Mouse (Mus musculus): ENCODE data around the gene Vps37d. TPM values are rescaled to one million over a fixed set of nuclear protein-coding genes. Genes with fewer than 3 reads are reported as not detected.

Gene Vps37d
- polyA plus RNA-seq (2014; fragmentation: Nextera tagmentation; extraction: Ambion mirVana) = 11.1 and 13.6 TPM in 2 replicates

- peaks cover 2% of the 10 kb centered on the region; the same call in 1 of the 2 replicates for H3K36me3 ChIP-seq (ENCODE audit: control insufficient read depth, insufficient read depth, low read length)
- H3K9ac ChIP-seq (ENCODE audit: low read length) = peak within 1 kb of the TSS; percentile 98
- ATAC-seq (ENCODE audit: insufficient read depth, low FRiP score, low TSS enrichment) (peak; percentile 86), DNase-seq (ENCODE audit: low spot score) (peak; percentile 96)
- H3K4me1 ChIP-seq (ENCODE audit: control insufficient read depth, insufficient read depth, low read length) = peaks cover 11% of the 10 kb centered on the region
- peak within 1 kb of the TSS; percentile 60 for H3K27ac ChIP-seq (ENCODE audit: low read depth, low read length)
- WGBS = under 1% methylated on average over 37 of the region's 83 CpGs
- peak within 1 kb of the TSS; percentile 97 for H3K4me3 ChIP-seq (ENCODE audit: low read depth, low read length)
- no peaks in the 10 kb centered on the region for H3K27me3 ChIP-seq (ENCODE audit: control insufficient read depth, insufficient read depth, low read length)
- H3K9me3 ChIP-seq (ENCODE audit: control insufficient read depth, low read length) = no peaks in the 10 kb centered on the region
- H3K4me2 ChIP-seq (ENCODE audit: low read depth) = peak within 1 kb of the TSS; percentile 83
Observed at GRCm38 (mm10) chr5:135077564-135078481, at the start of gene Vps37d. Gene Vps37d (minus strand): TSS chr5:135078266.

GRCm38 (mm10) chr5:135127669-135128068 is 49.6 kb upstream of the Vps37d start:
- no peak for ATAC-seq (ENCODE audit: insufficient read depth, low FRiP score, low TSS enrichment)
- 77% methylated on average over 6 of the region's 6 CpGs for WGBS

GRCm38 (mm10) chr5:135126121-135126520 is 48.1 kb upstream of the Vps37d start:
- H3K4me1 ChIP-seq (ENCODE audit: control insufficient read depth, insufficient read depth, low read length) = no peaks in the 10 kb centered on the region
- no peak for DNase-seq (ENCODE audit: low spot score)
- no peaks in the 10 kb centered on the region for H3K36me3 ChIP-seq (ENCODE audit: control insufficient read depth, insufficient read depth, low read length)
- no peak for ATAC-seq (ENCODE audit: insufficient read depth, low FRiP score, low TSS enrichment)
- H3K27me3 ChIP-seq (ENCODE audit: control insufficient read depth, insufficient read depth, low read length) = peaks cover 3% of the 10 kb centered on the region; the same call in 1 of the 2 replicates
- no peaks in the 10 kb centered on the region for H3K9me3 ChIP-seq (ENCODE audit: control insufficient read depth, low read length)
- no peak overlapping the region for H3K9ac ChIP-seq (ENCODE audit: low read length)
- H3K4me2 ChIP-seq (ENCODE audit: low read depth) = no peak overlapping the region
- no peak overlapping the region for H3K27ac ChIP-seq (ENCODE audit: low read depth, low read length)
- WGBS = 55% methylated on average over 6 of the region's 6 CpGs
- H3K4me3 ChIP-seq (ENCODE audit: low read depth, low read length) = no peak overlapping the region

More at GRCm38 (mm10) chr5:135127669-135128068, 49.6 kb upstream of the Vps37d start:
- H3K4me2 ChIP-seq (ENCODE audit: low read depth) = no peak overlapping the region
- DNase-seq (ENCODE audit: low spot score) = no peak
- H3K27me3 ChIP-seq (ENCODE audit: control insufficient read depth, insufficient read depth, low read length) = peaks cover 3% of the 10 kb centered on the region
- no peak overlapping the region for H3K9ac ChIP-seq (ENCODE audit: low read length)
- no peak overlapping the region for H3K27ac ChIP-seq (ENCODE audit: low read depth, low read length)
- H3K9me3 ChIP-seq (ENCODE audit: control insufficient read depth, low read length) = no peaks in the 10 kb centered on the region
- no peaks in the 10 kb centered on the region for H3K4me1 ChIP-seq (ENCODE audit: control insufficient read depth, insufficient read depth, low read length)
- no peak overlapping the region for H3K4me3 ChIP-seq (ENCODE audit: low read depth, low read length)
- no peaks in the 10 kb centered on the region for H3K36me3 ChIP-seq (ENCODE audit: control insufficient read depth, insufficient read depth, low read length)

- no peak overlapping the region for H3K9ac ChIP-seq (ENCODE audit: low read length)
- no peaks in the 10 kb centered on the region for H3K36me3 ChIP-seq (ENCODE audit: control insufficient read depth, insufficient read depth, low read length)
- H3K27ac ChIP-seq (ENCODE audit: low read depth, low read length) = no peak overlapping the region
- ATAC-seq (ENCODE audit: insufficient read depth, low FRiP score, low TSS enrichment) = no peak
- H3K4me3 ChIP-seq (ENCODE audit: low read depth, low read length) = no peak overlapping the region
- H3K27me3 ChIP-seq (ENCODE audit: control insufficient read depth, insufficient read depth, low read length) = peaks cover 6% of the 10 kb centered on the region; the same call in 1 of the 2 replicates
- H3K4me1 ChIP-seq (ENCODE audit: control insufficient read depth, insufficient read depth, low read length) = no peaks in the 10 kb centered on the region
- 62% methylated on average over 4 of the region's 4 CpGs for WGBS
- DNase-seq (ENCODE audit: low spot score) = no peak
- H3K9me3 ChIP-seq (ENCODE audit: control insufficient read depth, low read length) = no peaks in the 10 kb centered on the region
- no peak overlapping the region for H3K4me2 ChIP-seq (ENCODE audit: low read depth)
Observed at GRCm38 (mm10) chr5:135120753-135121152, 42.7 kb upstream of the Vps37d start.

- ATAC-seq (ENCODE audit: insufficient read depth, low FRiP score, low TSS enrichment) = no peak
Observed at GRCm38 (mm10) chr5:135118589-135119081, 40.6 kb upstream of the Vps37d start.

GRCm38 (mm10) chr5:135115241-135115640 is 37.2 kb upstream of the Vps37d start:
- Histone ChIP-seq H3K9me3 (ENCODE audit: control insufficient read depth, low read length) (no peaks in the 10 kb centered on the region), H3K4me1 (ENCODE audit: control insufficient read depth, insufficient read depth, low read length) (no peaks in the 10 kb centered on the region), H3K4me2 (ENCODE audit: low read depth) (no peak overlapping the region), H3K27me3 (ENCODE audit: control insufficient read depth, insufficient read depth, low read length) (peaks cover 2% of the 10 kb centered on the region; the same call in 1 of the 2 replicates), H3K36me3 (ENCODE audit: control insufficient read depth, insufficient read depth, low read length) (no peaks in the 10 kb centered on the region), H3K27ac (ENCODE audit: low read depth, low read length) (no peak overlapping the region), H3K9ac (ENCODE audit: low read length) (no peak overlapping the region), H3K4me3 (ENCODE audit: low read depth, low read length) (no peak overlapping the region)
- 89% methylated on average over 8 of the region's 8 CpGs for WGBS
- ATAC-seq (ENCODE audit: insufficient read depth, low FRiP score, low TSS enrichment) (no peak), DNase-seq (ENCODE audit: low spot score) (no peak)

More at GRCm38 (mm10) chr5:135118589-135119081, 40.6 kb upstream of the Vps37d start:
- no peak overlapping the region for H3K4me3 ChIP-seq (ENCODE audit: low read depth, low read length)
- H3K36me3 ChIP-seq (ENCODE audit: control insufficient read depth, insufficient read depth, low read length) = no peaks in the 10 kb centered on the region
- no peak overlapping the region for H3K27ac ChIP-seq (ENCODE audit: low read depth, low read length)
- no peak overlapping the region for H3K9ac ChIP-seq (ENCODE audit: low read length)
- DNase-seq (ENCODE audit: low spot score) = peak; percentile 65
- H3K9me3 ChIP-seq (ENCODE audit: control insufficient read depth, low read length) = no peaks in the 10 kb centered on the region
- peaks cover 6% of the 10 kb centered on the region; the same call in 1 of the 2 replicates for H3K27me3 ChIP-seq (ENCODE audit: control insufficient read depth, insufficient read depth, low read length)
- H3K4me2 ChIP-seq (ENCODE audit: low read depth) = no peak overlapping the region
- 36% methylated on average over 6 of the region's 6 CpGs for WGBS
- no peaks in the 10 kb centered on the region for H3K4me1 ChIP-seq (ENCODE audit: control insufficient read depth, insufficient read depth, low read length)

GRCm38 (mm10) chr5:135113782-135114181 is 35.7 kb upstream of the Vps37d start:
- Histone ChIP-seq H3K9ac (ENCODE audit: low read length) (no peak overlapping the region), H3K27me3 (ENCODE audit: control insufficient read depth, insufficient read depth, low read length) (peaks cover 5% of the 10 kb centered on the region), H3K36me3 (ENCODE audit: control insufficient read depth, insufficient read depth, low read length) (no peaks in the 10 kb centered on the region), H3K27ac (ENCODE audit: low read depth, low read length) (no peak overlapping the region), H3K9me3 (ENCODE audit: control insufficient read depth, low read length) (no peaks in the 10 kb centered on the region), H3K4me1 (ENCODE audit: control insufficient read depth, insufficient read depth, low read length) (no peaks in the 10 kb centered on the region), H3K4me2 (ENCODE audit: low read depth) (no peak overlapping the region), H3K4me3 (ENCODE audit: low read depth, low read length) (no peak overlapping the region)
- ATAC-seq (ENCODE audit: insufficient read depth, low FRiP score, low TSS enrichment) (no peak), DNase-seq (ENCODE audit: low spot score) (no peak)
- 91% methylated on average over 12 of the region's 12 CpGs for WGBS

GRCm38 (mm10) chr5:135109976-135110375 is 31.9 kb upstream of the Vps37d start:
- Histone ChIP-seq H3K9me3 (ENCODE audit: control insufficient read depth, low read length) (no peaks in the 10 kb centered on the region), H3K36me3 (ENCODE audit: control insufficient read depth, insufficient read depth, low read length) (no peaks in the 10 kb centered on the region), H3K4me2 (ENCODE audit: low read depth) (no peak overlapping the region), H3K4me3 (ENCODE audit: low read depth, low read length) (no peak overlapping the region), H3K4me1 (ENCODE audit: control insufficient read depth, insufficient read depth, low read length) (0 out of 2 replicates have a peak, but pooled peaks cover 4% of the 10 kb centered on the region), H3K27ac (ENCODE audit: low read depth, low read length) (no peak overlapping the region), H3K27me3 (ENCODE audit: control insufficient read depth, insufficient read depth, low read length) (peaks cover 25% of the 10 kb centered on the region), H3K9ac (ENCODE audit: low read length) (no peak overlapping the region)
- ATAC-seq (ENCODE audit: insufficient read depth, low FRiP score, low TSS enrichment) (no peak), DNase-seq (ENCODE audit: low spot score) (no peak)
- WGBS = 78% methylated on average over 6 of the region's 6 CpGs
